Mouse (Mus musculus) heart, embryonic 12.5 days (tissue): Measurements from ENCODE around the gene Plpp7. TPM values are rescaled to one million over a fixed set of nuclear protein-coding genes. Genes with fewer than 3 reads are reported as not detected.
A peak's percentile ranks its signal among the peaks of the same experiment; 100 is the strongest.

ENCODE experiments used
- ATAC-seq: fragments of 200-750 bp; cut with Nextera tagmentation; 2 replicates; pipeline ENCODE4 v1.8.0; 2017; ENCODE audit warnings: moderate TSS enrichment, moderate library complexity; ENCODE audit not compliant: insufficient number of reproducible peaks, low FRiP score
- H3K27ac ChIP-seq: fragments of 300-500 bp; sonication (generic); 2 replicates; pipeline ENCODE4 v1.5.1; 2016; ENCODE audit warnings: mild to moderate bottlenecking, moderate library complexity; ENCODE audit not compliant: poor library complexity, severe bottlenecking
- H3K27me3 ChIP-seq: fragments of 300-500 bp; sonication (generic); replicated peaks from 2 replicates; pipeline ENCODE4 v1.6.1; 2016; ENCODE audit warnings: mild to moderate bottlenecking, moderate library complexity
- H3K36me3 ChIP-seq: fragments of 300-500 bp; sonication (generic); 2 replicates; pipeline ENCODE4 v1.6.1; 2016; ENCODE audit warnings: mild to moderate bottlenecking, moderate library complexity
- H3K4me1 ChIP-seq: fragments of 300-500 bp; sonication (generic); replicated peaks from 2 replicates; pipeline ENCODE4 v1.6.1; 2016; ENCODE audit warnings: mild to moderate bottlenecking
- H3K4me2 ChIP-seq: fragments of 300-500 bp; sonication (generic); 2 replicates; pipeline ENCODE4 v1.6.1; 2016; ENCODE audit warnings: mild to moderate bottlenecking, moderate library complexity
- H3K4me3 ChIP-seq: fragments of 300-500 bp; sonication (generic); 2 replicates; pipeline ENCODE4 v1.5.1; 2016; ENCODE audit warnings: mild to moderate bottlenecking
- H3K9ac ChIP-seq: fragments of 300-500 bp; sonication (generic); 2 replicates; pipeline ENCODE4 v1.6.1; 2016; ENCODE audit warnings: mild to moderate bottlenecking, moderate library complexity
- H3K9me3 ChIP-seq: fragments of 300-500 bp; sonication (generic); replicated peaks from 2 replicates; pipeline ENCODE4 v1.6.1; 2016; ENCODE audit warnings: mild to moderate bottlenecking, moderate library complexity
- WGBS: fragments of 180-500 bp; shearing (Covaris S2); methylation state at CpG from one replicate; pipeline ENCODE4 v1.1.7; 2016; 5-methylcytosine and 5-hydroxymethylcytosine counted together
- polyA plus RNA-seq: library from polyadenylated mRNA; unstranded; fragments of >200 nt; fragmentation: Nextera tagmentation; extraction: Ambion mirVana; gene quantifications from 2 replicates; pipeline ENCODE4 v1.2.1, GENCODE M21; 2016

The Plpp7 gene
- polyA plus RNA-seq, 1 experiment from 2014 or later = 11.4 TPM

GRCm38 (mm10) chr2:32127653-32128535, 32.6 kb downstream of the Plpp7 start:
- Histone ChIP-seq H3K36me3 (no peaks in the 10 kb centered on the region), H3K9ac (0 out of 2 replicates have a peak overlapping the region, but pooled peaks have one; percentile 56), H3K27ac (peak overlapping the region; percentile 95), H3K4me1 (peaks cover 48% of the 10 kb centered on the region), H3K27me3 (no peaks in the 10 kb centered on the region), H3K4me3 (peak overlapping the region; percentile 12; the same call in 1 of the 2 replicates), H3K9me3 (no peaks in the 10 kb centered on the region), H3K4me2 (peak overlapping the region; percentile 62)
- ATAC-seq = peak; percentile 93
- 6% methylated on average over 16 of the region's 16 CpGs for WGBS

DNA sequence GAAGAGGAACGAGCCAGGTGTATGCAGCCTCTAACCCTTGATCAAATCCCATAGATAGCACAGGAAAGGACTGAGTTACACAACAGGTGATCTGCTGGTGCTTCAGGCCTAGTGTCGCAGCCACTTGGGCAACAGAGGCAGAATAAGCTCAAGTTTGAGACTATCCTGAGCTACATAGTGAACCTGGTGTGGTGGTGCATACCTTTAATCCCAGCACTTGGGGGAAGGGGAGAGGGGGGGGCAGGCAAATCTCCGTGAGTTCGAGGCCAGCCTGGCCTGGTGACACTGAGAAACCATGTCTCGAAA, 33.2 kb downstream of the Plpp7 start:
- H3K27me3 ChIP-seq = no peaks in the 10 kb centered on the region
- peak overlapping the region; percentile 95 for H3K27ac ChIP-seq
- peak overlapping the region; percentile 62 for H3K4me2 ChIP-seq
- H3K4me1 ChIP-seq = peaks cover 50% of the 10 kb centered on the region
- ATAC-seq = no peak
- H3K4me3 ChIP-seq = no peak overlapping the region
- H3K9me3 ChIP-seq = no peaks in the 10 kb centered on the region
- WGBS = 63% methylated on average over 5 of the region's 5 CpGs
- no peaks in the 10 kb centered on the region for H3K36me3 ChIP-seq
- H3K9ac ChIP-seq = no peak overlapping the region

DNA sequence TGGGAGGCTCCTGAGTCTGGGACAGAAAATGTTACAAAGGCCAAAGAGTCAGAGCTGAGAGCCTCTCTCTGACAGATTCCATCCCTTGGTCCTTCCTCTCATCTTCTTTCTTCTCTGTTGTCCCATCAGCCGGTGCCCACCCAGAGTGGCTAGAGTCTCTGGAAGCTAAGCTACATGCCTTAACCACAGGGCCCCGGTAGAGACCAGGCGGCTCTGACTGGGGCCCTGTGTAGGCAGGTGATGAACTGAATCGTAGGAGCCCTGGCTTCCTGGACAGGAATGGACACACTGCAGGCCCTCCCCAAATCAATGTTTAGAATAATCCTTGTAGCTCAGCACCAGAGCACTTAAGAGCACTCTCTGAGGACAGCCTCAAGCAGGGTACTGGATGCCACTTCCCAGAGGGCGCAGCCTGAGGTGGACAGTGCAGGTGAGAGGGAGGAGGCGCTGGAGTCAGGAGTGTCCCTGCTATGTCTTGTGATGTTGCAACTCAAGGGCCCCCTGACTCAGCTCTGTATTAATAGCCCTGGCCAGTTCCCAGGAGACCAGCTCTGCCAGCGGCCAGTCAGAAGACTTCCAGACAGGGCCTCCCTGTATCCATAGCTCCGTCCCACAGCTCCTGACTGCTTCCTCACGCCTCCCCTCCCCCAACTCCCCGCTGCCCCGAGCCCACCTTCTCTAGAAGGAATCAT, 34.2 kb downstream of the Plpp7 start:
- Histone ChIP-seq H3K9ac (peak overlapping the region; percentile 42), H3K9me3 (no peaks in the 10 kb centered on the region), H3K4me1 (peaks cover 54% of the 10 kb centered on the region), H3K27me3 (no peaks in the 10 kb centered on the region), H3K36me3 (no peaks in the 10 kb centered on the region), H3K4me2 (peak overlapping the region; percentile 25), H3K4me3 (no peak overlapping the region), H3K27ac (peak overlapping the region; percentile 95)
- 29% methylated on average over 11 of the region's 11 CpGs for WGBS
- ATAC-seq = 0 out of 2 replicates have a peak, but pooled peaks have one; percentile 2

- H3K4me3 ChIP-seq = no peak overlapping the region
- H3K36me3 ChIP-seq = no peaks in the 10 kb centered on the region
- no peaks in the 10 kb centered on the region for H3K27me3 ChIP-seq
- H3K27ac ChIP-seq = peak overlapping the region; percentile 95
- WGBS = 29% methylated on average over 6 of the region's 6 CpGs
- peaks cover 55% of the 10 kb centered on the region for H3K4me1 ChIP-seq
- H3K4me2 ChIP-seq = peak overlapping the region; percentile 44
- no peaks in the 10 kb centered on the region for H3K9me3 ChIP-seq
- peak overlapping the region; percentile 50 for H3K9ac ChIP-seq
- ATAC-seq = no peak
Observed at GRCm38 (mm10) chr2:32130435-32130834, 35.1 kb downstream of the Plpp7 start.

DNA sequence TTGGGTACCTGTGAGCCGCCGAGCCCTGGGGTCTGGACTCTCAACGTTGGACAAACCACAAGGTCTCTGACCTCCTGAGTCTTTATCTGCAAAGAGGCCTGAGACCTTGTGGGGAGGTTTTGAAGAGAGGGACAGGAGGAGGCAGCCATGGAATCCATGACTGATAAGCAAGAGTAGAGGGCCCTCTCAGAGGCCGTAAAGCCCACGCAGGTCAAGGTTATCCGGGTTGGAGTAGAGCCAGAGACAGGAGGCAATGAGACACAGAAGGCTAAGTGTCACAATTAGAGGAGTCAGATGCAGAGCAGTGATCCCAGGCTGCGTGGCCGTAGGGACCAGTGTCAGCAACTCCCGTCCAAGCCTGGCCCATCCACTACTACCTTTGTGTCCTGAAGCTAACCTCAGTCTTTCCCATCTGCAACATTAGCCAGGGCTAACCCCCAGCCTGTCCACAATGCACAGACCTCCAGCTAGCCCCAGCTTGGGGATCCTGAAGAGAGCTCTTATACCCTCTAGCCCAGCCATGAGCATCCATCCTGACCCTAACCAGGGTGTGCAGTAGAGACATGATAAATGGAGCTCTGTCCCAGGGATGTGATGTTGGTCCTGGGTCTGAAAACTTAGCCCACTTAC, 36.0 kb downstream of the Plpp7 start:
- Histone ChIP-seq H3K4me3 (no peak overlapping the region), H3K36me3 (no peaks in the 10 kb centered on the region), H3K4me1 (peaks cover 55% of the 10 kb centered on the region), H3K9me3 (no peaks in the 10 kb centered on the region), H3K27me3 (no peaks in the 10 kb centered on the region), H3K9ac (peak overlapping the region; percentile 50), H3K27ac (peak overlapping the region; percentile 95), H3K4me2 (peak overlapping the region; percentile 44)
- 10% methylated on average over 9 of the region's 9 CpGs for WGBS
- ATAC-seq = no peak

GRCm38 (mm10) chr2:32131866-32132566, 36.7 kb downstream of the Plpp7 start:
- ATAC-seq = no peak
- Histone ChIP-seq H3K36me3 (no peaks in the 10 kb centered on the region), H3K9me3 (no peaks in the 10 kb centered on the region), H3K27me3 (no peaks in the 10 kb centered on the region), H3K27ac (peak overlapping the region; percentile 95), H3K4me3 (no peak overlapping the region), H3K4me1 (peaks cover 55% of the 10 kb centered on the region), H3K4me2 (peak overlapping the region; percentile 17; the same call in 1 of the 2 replicates), H3K9ac (no peak overlapping the region)
- 67% methylated on average over 6 of the region's 6 CpGs for WGBS

GRCm38 (mm10) chr2:32132567-32132992, 37.3 kb downstream of the Plpp7 start:
- peak overlapping the region; percentile 6; the same call in 1 of the 2 replicates for H3K4me2 ChIP-seq
- WGBS = 9% methylated on average over 12 of the region's 12 CpGs
- H3K36me3 ChIP-seq = no peaks in the 10 kb centered on the region
- H3K9me3 ChIP-seq = no peaks in the 10 kb centered on the region
- peaks cover 54% of the 10 kb centered on the region for H3K4me1 ChIP-seq
- ATAC-seq = peak; percentile 55
- no peaks in the 10 kb centered on the region for H3K27me3 ChIP-seq
- peak overlapping the region; percentile 64 for H3K27ac ChIP-seq
- H3K9ac ChIP-seq = no peak overlapping the region
- H3K4me3 ChIP-seq = no peak overlapping the region

DNA sequence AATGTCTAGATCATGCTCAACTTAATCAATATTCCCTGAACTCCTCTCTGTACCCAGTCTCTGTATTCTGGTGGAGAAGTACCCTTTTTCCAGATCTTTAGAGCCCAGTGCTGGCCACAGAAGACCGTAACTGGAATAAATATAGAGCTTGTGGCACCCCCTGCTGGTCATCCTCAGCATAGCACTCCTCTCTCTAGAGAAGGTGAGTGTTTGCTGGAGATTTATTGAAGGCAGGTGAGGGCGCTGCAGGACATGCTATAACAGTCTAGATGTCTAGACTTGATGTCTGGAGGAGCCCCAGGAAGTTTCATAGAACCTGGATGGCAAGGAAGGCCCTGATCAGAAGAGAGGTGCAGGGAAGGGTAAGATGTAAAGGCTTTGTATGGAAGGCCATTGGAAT, 38.7 kb downstream of the Plpp7 start:
- no peaks in the 10 kb centered on the region for H3K36me3 ChIP-seq
- no peak overlapping the region for H3K4me2 ChIP-seq
- ATAC-seq = no peak
- H3K27me3 ChIP-seq = no peaks in the 10 kb centered on the region
- no peak overlapping the region for H3K27ac ChIP-seq
- H3K9ac ChIP-seq = no peak overlapping the region
- no peaks in the 10 kb centered on the region for H3K9me3 ChIP-seq
- H3K4me1 ChIP-seq = peaks cover 48% of the 10 kb centered on the region
- WGBS = 3% methylated on average over 2 of the region's 2 CpGs
- H3K4me3 ChIP-seq = no peak overlapping the region

DNA sequence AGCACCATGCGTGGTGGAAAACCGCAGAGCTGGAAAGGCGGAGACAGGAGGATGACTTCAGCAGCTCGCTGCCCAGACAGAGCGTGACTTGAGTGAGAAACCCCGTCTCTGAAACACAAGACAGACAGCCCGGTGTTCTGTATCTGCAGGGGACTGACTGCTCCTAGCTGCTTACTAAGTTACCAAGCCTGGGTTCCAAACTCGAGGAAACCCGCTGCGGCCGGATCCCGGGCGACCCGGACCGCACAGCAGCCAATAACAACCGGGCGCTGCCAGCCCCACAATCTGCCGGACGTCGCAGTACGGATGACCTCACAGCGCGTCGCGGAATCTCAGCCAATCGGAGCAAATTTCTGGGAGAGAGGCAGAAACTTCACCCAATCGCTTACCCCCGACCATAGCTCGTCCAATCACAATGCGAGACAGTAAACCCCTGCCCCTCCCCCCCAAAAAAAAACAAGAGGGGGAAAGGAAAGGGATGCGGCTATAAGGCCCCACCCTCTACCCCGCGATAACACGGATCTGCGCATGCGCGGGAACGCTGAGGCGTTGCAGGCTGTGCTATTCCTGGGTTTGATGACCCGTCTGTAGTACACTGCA, 42.4 kb downstream of the Plpp7 start:
- peak overlapping the region; percentile 61 for H3K4me3 ChIP-seq
- no peaks in the 10 kb centered on the region for H3K27me3 ChIP-seq
- no peaks in the 10 kb centered on the region for H3K36me3 ChIP-seq
- H3K9me3 ChIP-seq = no peaks in the 10 kb centered on the region
- peak overlapping the region; percentile 89 for H3K27ac ChIP-seq
- peak overlapping the region; percentile 84 for H3K9ac ChIP-seq
- peak overlapping the region; percentile 86 for H3K4me2 ChIP-seq
- WGBS = under 1% methylated on average over 40 of the region's 40 CpGs
- peak; percentile 94 for ATAC-seq
- peaks cover 19% of the 10 kb centered on the region for H3K4me1 ChIP-seq

DNA sequence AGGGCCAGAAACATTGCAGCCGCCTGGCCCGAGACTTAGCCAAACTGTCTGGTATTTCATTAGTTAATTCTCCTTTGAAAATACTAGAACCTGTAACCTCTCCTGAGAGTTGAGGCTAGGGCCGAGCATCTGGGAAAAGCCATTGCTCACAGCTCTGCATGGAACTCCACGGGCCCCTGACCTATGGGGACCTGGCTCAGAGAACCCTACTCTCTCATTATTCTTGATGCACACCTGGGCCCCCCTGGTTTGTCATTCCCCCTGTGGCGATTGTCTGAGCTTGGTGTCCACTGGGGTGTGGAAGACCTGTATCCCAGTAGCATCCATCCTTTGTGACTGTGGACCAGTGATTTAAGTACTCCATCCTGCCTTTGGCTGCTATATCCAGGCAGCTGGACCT, 44.0 kb downstream of the Plpp7 start:
- no peaks in the 10 kb centered on the region for H3K27me3 ChIP-seq
- H3K4me3 ChIP-seq = no peak overlapping the region
- 76% methylated on average over 5 of the region's 5 CpGs for WGBS
- no peaks in the 10 kb centered on the region for H3K36me3 ChIP-seq
- peaks cover 13% of the 10 kb centered on the region for H3K4me1 ChIP-seq
- H3K9me3 ChIP-seq = no peaks in the 10 kb centered on the region
- H3K27ac ChIP-seq = 0 out of 2 replicates have a peak overlapping the region, but pooled peaks have one; percentile 29
- H3K9ac ChIP-seq = no peak overlapping the region
- no peak for ATAC-seq
- no peak overlapping the region for H3K4me2 ChIP-seq
